Mouse (Mus musculus) MEL (cell line): ENCODE results near the gene Aldh3b3.

ENCODE experiments used
- CTCF ChIP-seq, 3 experiments: IDR thresholded peaks in 2 of 3; conservative IDR thresholded peaks in 1 of 3; 2 replicates each; pipeline ENCODE4 v1.5.1; 2011 to 2012; ENCODE audit warnings: low read length in 3 of 3, low read depth in 2 of 3, mild to moderate bottlenecking in 2 of 3, improper control_type of control experiment in 1 of 3, inconsistent platforms in 1 of 3, mixed read lengths in 1 of 3, moderate library complexity in 1 of 3; ENCODE audit not compliant: control insufficient read depth in 1 of 3, insufficient read depth in 1 of 3, poor library complexity in 1 of 3, severe bottlenecking in 1 of 3
- E2F4 ChIP-seq: IDR thresholded peaks from 2 replicates; pipeline ENCODE4 v1.6.1; 2011; ENCODE audit warnings: low read depth, low read length, improper control_type of control experiment, borderline replicate concordance
- EP300 ChIP-seq, 2 experiments: IDR thresholded peaks; 2 replicates each; pipeline ENCODE4 v1.6.1; 2011; ENCODE audit warnings: improper control_type of control experiment in 2 of 2, low read length in 2 of 2, low read depth in 1 of 2, mild to moderate bottlenecking in 1 of 2
- GATA1 ChIP-seq: IDR thresholded peaks from 2 replicates; pipeline ENCODE4 v1.6.1; 2011; ENCODE audit warnings: low read depth, low read length, improper control_type of control experiment
- KAT2A ChIP-seq: conservative IDR thresholded peaks from 2 replicates; pipeline ENCODE4 v1.6.1; 2012; ENCODE audit warnings: low read depth, low read length, improper control_type of control experiment, inconsistent platforms
- MAZ ChIP-seq: IDR thresholded peaks from 2 replicates; pipeline ENCODE4 v1.6.1; 2012; ENCODE audit warnings: low read depth, mild to moderate bottlenecking, inconsistent platforms, low read length, improper control_type of control experiment
- MEF2A ChIP-seq: IDR thresholded peaks from 2 replicates; pipeline ENCODE4 v1.6.1; 2014; ENCODE audit warnings: low read depth, mild to moderate bottlenecking, inconsistent platforms, low read length, improper control_type of control experiment; ENCODE audit not compliant: poor library complexity, insufficient replicate concordance, severe bottlenecking; ENCODE audit errors: extremely low read depth
- MXI1 ChIP-seq: IDR thresholded peaks from 2 replicates; pipeline ENCODE4 v1.6.1; 2011; ENCODE audit warnings: mild to moderate bottlenecking, low read depth, low read length, improper control_type of control experiment
- POLR2A ChIP-seq, 2 experiments: IDR thresholded peaks; 2 replicates each; pipeline ENCODE4 v1.6.1; 2011 to 2012; ENCODE audit warnings: low read length in 2 of 2, mild to moderate bottlenecking in 2 of 2, control low read depth in 1 of 2, improper control_type of control experiment in 1 of 2, low read depth in 1 of 2, moderate library complexity in 1 of 2; ENCODE audit not compliant: control insufficient read depth in 1 of 2, insufficient read depth in 1 of 2, poor library complexity in 1 of 2
- RAD21 ChIP-seq: IDR thresholded peaks from 2 replicates; pipeline ENCODE4 v1.6.1; 2011; ENCODE audit warnings: mild to moderate bottlenecking, low read depth, low read length, improper control_type of control experiment
- TCF12 ChIP-seq: IDR thresholded peaks from 2 replicates; pipeline ENCODE4 v1.6.1; 2014; ENCODE audit warnings: low read depth, mild to moderate bottlenecking, inconsistent platforms, low read length, improper control_type of control experiment, moderate library complexity
- USF1 ChIP-seq: IDR thresholded peaks from 2 replicates; pipeline ENCODE4 v1.6.1; 2014; ENCODE audit warnings: low read depth, mild to moderate bottlenecking, inconsistent platforms, low read length, improper control_type of control experiment, moderate library complexity
- ZKSCAN1 ChIP-seq: IDR thresholded peaks from 2 replicates; pipeline ENCODE4 v1.6.1; 2012; ENCODE audit warnings: low read depth, mild to moderate bottlenecking, inconsistent platforms, low read length, improper control_type of control experiment, moderate library complexity
- ZMIZ1 ChIP-seq: IDR thresholded peaks from 2 replicates; pipeline ENCODE4 v1.6.1; 2012; ENCODE audit warnings: low read depth, mild to moderate bottlenecking, inconsistent platforms, low read length, improper control_type of control experiment, moderate library complexity

- TF ChIP-seq POLR2A (IDR thresholded peaks at IDR 0.05; ENCODE audit: control insufficient read depth in 1 of 2, insufficient read depth in 1 of 2, low read depth in 1 of 2, low read length in 2 of 2, poor library complexity in 1 of 2) = no peak
- TF ChIP-seq USF1 = no peak
- no peak for TF ChIP-seq E2F4
- TF ChIP-seq ZKSCAN1 = no peak
- TF ChIP-seq RAD21 = no peak
- no peak for TF ChIP-seq EP300 (IDR thresholded peaks at IDR 0.05; ENCODE audit: low read depth in 1 of 2, low read length in 2 of 2)
- no peak for TF ChIP-seq CTCF (IDR thresholded peaks at IDR 0.05 in 2 of 3, conservative IDR thresholded peaks at IDR 0.05 in 1 of 3; ENCODE audit: control insufficient read depth in 1 of 3, insufficient read depth in 1 of 3, low read depth in 2 of 3, low read length in 3 of 3, poor library complexity in 1 of 3, severe bottlenecking in 1 of 3)
- TF ChIP-seq TCF12 = no peak
- TF ChIP-seq MEF2A = no peak
- no peak for TF ChIP-seq GATA1
- TF ChIP-seq MAZ = no peak
- no peak for TF ChIP-seq MXI1
- TF ChIP-seq KAT2A = no peak
- TF ChIP-seq ZMIZ1 = no peak
These were observed 41.7 kb upstream of the Aldh3b3 start for GRCm38 (mm10) chr19:3916727-3917126.
